Mouse (Mus musculus): Measurements from ENCODE around the gene Smlr1.

GRCm38 (mm10) chr10:25499323-25500071 is 36.6 kb downstream of the Smlr1 start:
- peak; percentile 25; the same call in 1 of the 2 replicates for TF ChIP-seq CTCF (IDR thresholded peaks at IDR 0.05; ENCODE audit: extremely low read depth, insufficient read depth, low read length)
- TF ChIP-seq POLR2A (IDR thresholded peaks at IDR 0.05; ENCODE audit: extremely low read depth, insufficient read depth, low read length): no peak
